Mouse (Mus musculus): ENCODE data around the gene Myl6. TPM values are rescaled to one million over a fixed set of nuclear protein-coding genes. Genes with fewer than 3 reads are reported as not detected.
A peak's percentile ranks its signal among the peaks of the same experiment; 100 is the strongest.
"Not testable (repeated sequence)": the region's sequence is repeated elsewhere in the genome, so short reads cannot be mapped to it uniquely, and the experiment has no call there.

The Myl6 gene
- total RNA-seq, 1 experiment from 2014 or later = 1,334 TPM

DNA sequence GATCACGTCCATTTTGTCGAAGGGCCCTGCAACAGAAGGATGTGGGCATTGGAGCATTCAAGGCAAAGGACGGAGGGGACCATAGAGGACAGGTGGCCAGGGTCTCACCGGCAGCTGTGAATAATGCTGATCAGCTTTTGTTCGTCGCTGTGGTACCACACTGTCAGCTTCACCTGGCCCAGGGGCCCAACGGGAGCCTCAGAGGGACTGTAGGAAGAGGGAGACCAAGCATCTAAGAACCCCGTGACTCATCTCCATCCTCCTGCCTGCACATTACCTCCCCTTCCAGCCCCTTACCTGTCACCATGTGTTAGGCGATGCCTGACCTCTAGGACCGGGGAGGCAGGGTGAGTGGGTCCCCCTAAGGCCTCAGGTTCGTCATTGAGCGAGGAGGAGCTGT, 17.8 kb upstream of the Myl6 start:
- ATAC-seq (ENCODE audit: extremely low read depth, insufficient number of reproducible peaks, low FRiP score, poor library complexity, severe bottlenecking) = no peak

DNA sequence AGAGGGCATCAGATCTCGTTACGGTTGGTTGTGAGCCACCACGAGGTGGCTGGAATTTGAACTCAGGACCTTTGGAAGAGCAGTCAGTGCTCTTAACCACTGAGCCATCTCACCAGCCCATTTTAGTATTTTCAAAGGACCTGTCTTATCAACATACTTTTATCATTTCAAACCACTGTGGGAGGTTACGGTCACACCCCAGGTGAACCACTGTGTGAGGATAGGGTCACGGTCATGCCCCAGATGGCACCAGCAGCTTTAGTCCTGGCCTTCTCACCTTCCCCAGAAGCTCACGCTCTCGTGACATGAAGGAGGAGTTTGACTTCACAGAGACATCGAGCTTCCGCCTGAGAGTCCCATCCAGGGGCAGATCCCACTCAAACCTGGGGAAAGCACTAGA, 17.2 kb upstream of the Myl6 start:
- ATAC-seq (ENCODE audit: extremely low read depth, insufficient number of reproducible peaks, low FRiP score, poor library complexity, severe bottlenecking) = no peak

DNA sequence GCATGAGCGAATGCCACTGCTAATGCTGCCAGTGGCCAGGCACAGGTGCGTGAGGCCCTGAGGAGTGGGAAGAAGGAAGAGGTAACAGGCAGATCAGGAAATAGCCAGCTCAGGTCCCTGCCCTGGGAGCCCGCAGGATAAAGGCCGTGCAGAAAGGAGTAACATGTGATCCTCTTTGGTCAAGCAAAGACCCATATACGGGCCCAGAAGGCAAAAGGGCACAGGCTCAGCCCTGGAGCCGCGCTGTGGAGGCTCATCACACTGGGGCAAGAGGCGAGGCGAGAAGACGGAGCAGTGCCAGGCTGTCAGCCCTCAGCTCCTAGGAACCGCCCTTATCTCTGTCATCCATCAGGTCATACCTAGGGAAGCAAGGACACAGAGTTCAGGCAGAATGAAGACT, 16.4 kb upstream of the Myl6 start:
- ATAC-seq (ENCODE audit: extremely low read depth, insufficient number of reproducible peaks, low FRiP score, poor library complexity, severe bottlenecking) = no peak

DNA sequence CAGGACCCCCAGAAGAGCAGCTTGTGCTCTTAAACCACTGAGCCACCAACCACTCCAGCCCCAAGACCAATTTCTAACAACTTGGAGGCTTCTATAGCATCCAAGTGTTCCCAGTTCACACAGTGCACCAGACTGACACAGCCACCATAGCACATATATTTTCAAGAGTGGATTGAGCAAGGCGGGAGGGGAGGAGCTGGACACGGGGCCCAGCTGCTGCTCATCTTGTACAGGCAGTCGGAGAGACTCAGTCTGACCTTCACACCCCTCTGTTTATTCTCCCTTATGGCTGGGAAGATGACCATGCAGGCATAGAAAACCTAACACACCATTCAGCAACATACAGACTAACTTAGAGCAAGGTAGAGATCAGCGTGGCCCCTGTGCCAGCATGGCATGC, 15.9 kb upstream of the Myl6 start:
- no peak for ATAC-seq (ENCODE audit: extremely low read depth, insufficient number of reproducible peaks, low FRiP score, poor library complexity, severe bottlenecking)

DNA sequence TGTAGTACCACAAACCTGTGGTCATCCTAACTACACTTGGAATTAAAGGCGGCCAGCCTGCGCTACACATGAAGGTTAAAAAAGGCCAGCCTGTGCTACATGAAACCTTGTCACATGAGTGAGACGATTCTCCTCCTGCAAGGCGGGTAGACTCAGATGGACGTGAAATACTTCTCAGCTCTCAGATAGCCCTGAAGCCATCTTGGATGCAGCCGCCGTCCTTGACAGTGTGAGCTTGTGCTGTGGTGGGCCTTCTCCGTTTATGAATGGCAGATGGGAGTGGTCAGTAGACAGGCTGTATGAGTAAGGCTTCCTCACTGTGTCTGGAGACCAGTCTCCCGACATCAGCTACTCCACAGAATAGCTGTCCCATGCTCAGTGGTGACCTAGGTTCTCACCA, 15.3 kb upstream of the Myl6 start:
- no peak for ATAC-seq (ENCODE audit: extremely low read depth, insufficient number of reproducible peaks, low FRiP score, poor library complexity, severe bottlenecking)

DNA sequence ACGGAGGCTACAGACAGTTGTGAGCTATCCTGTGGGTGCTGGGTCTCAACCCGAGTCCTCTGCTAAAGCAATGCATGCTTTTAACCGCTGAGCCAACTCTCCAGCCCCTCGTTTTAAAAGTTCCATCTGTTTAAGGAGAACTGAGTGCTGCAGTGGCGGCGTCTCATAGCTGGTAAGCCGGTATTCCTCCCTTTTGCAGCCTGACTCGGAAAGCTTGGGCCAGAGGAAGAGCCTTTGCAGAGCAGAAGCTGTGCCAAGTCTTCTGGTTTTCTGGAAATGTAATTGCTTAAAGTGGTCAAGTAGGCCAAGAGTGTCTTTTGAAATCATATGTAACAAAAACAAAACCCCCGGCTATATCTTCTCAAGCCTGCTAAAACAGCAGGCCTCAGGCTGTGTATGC, 14.3 kb upstream of the Myl6 start:
- no peak for ATAC-seq (ENCODE audit: extremely low read depth, insufficient number of reproducible peaks, low FRiP score, poor library complexity, severe bottlenecking)

DNA sequence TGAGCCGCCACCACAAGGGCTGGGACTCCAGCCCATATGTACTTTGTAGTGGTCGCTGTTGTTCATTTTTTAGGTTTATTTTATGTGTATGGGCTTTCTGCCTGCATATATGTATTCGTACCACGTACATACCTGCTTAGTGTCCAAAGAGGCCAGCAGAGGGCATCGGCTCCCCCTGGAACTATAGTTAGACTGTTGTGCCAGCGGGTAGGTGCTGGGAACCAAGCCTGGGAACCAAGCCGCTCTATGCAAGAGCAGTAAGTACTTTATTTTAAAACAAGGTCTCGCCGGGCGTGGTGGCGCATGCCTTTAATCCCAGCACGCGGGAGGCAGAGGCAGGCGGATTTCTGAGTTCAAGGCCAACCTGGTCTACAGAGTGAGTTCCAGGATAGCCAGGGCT, 12.0 kb upstream of the Myl6 start:
- ATAC-seq (ENCODE audit: extremely low read depth, insufficient number of reproducible peaks, low FRiP score, poor library complexity, severe bottlenecking) = no peak

DNA sequence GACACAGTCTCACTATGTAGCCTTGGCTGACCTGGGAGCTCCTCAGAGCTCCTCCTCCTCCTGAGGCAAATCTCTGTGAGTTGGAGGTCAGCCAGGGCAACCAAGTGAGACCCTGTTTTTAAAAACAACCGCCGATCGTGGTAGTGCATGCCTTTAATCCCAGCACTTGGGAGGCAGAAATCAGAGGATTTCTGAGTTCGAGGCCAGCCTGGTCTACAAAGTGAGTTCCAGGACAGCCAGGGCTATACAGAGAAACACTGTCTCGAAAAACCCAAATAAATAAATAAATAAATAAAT, 11.4 kb upstream of the Myl6 start:
- not testable (repeated sequence) for ATAC-seq (ENCODE audit: extremely low read depth, insufficient number of reproducible peaks, low FRiP score, poor library complexity, severe bottlenecking)

DNA sequence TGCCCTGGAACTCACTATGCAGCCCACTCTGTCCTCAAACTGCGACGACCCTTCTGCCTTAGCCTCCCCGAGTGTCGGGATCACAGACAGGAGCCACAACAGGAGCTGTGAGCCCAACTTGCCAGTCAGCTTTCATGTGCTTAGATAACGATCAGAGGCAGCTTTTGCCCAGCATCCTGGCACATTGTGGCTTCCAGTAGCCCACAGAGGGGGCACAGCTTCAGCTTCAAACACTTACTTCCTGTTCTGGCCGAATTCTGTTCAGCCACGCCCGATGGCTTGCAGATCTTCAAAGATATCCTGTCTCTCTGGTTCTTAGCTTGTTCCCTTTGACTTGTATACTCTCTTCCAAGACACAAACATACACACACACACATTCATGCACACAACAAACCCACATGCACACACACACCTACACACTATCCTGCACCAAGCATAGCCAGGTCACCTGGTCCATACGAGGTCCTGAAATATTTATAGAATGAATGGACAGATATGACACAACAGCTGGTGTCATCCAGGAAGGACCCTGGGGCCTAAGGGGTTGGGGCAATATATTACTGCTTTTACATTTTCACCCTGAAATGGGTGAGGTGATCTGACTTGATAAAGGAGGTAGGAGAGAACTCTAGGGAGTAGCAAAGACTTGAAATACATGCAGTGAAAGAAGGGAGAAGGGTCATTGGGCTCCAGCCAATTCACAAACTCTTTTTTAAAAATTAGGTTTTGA, 10.9 kb upstream of the Myl6 start:
- ATAC-seq (ENCODE audit: extremely low read depth, insufficient number of reproducible peaks, low FRiP score, poor library complexity, severe bottlenecking) = peak; percentile 64; the same call in 1 of the 2 replicates

DNA sequence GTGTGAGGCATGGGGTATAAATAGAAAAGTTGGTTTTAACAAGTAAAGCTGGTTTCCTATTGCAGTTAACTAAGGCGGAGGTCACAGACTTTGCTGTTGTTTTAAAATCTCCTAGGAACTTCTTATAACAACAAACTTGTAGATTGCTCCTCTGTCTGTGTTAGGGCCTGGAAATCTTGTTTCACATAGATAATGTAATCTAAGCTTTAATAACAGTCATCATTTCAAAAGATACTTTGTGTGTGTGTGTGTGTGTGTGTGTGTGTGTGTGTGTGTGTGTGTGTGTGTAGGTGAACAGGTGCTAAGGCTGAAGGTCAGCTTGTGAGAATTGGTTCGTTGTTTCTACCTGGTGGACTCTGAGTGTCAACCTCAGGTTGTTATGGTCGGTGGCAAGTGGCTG, 10.1 kb upstream of the Myl6 start:
- no peak for ATAC-seq (ENCODE audit: extremely low read depth, insufficient number of reproducible peaks, low FRiP score, poor library complexity, severe bottlenecking)

DNA sequence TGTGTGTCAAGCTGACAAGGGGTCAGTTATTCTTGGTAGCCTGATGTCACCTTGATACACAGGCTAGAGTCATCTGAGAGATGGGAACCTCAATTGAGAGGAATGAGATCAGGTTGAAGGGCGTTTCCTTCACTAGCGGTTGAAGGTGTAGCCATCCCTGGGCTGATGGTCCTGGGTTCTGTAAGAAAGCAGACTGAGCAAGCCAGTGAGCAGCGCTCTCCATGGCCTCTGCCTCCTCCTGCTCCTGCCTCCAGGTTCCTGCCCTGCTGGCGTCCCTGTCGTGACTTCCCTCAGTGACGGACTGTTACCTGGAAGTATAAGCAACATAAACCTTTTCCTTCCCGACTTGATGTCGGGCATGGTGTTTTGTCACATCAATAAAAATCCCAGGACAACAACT, 9.6 kb upstream of the Myl6 start:
- ATAC-seq (ENCODE audit: extremely low read depth, insufficient number of reproducible peaks, low FRiP score, poor library complexity, severe bottlenecking) = no peak

DNA sequence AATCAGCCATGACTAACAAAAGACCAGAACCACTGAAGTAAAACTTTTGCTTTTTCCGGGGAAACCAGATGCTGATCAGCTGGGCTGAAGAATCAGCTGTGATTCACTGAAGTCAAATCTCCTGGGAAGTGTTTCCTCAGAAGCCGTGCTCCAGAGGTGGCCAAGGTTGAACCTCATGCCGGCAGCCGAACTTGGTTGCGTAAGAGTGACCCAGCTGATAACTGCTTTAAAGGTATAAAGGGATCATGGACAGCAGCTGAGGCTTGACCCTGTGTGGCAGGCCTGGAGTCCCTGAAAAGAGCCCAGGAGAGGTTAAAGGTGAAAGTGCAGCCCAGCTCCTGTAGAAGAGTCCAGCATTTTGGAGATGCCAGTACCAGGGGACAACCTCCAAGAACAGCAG, 8.4 kb upstream of the Myl6 start:
- no peak for ATAC-seq (ENCODE audit: extremely low read depth, insufficient number of reproducible peaks, low FRiP score, poor library complexity, severe bottlenecking)

DNA sequence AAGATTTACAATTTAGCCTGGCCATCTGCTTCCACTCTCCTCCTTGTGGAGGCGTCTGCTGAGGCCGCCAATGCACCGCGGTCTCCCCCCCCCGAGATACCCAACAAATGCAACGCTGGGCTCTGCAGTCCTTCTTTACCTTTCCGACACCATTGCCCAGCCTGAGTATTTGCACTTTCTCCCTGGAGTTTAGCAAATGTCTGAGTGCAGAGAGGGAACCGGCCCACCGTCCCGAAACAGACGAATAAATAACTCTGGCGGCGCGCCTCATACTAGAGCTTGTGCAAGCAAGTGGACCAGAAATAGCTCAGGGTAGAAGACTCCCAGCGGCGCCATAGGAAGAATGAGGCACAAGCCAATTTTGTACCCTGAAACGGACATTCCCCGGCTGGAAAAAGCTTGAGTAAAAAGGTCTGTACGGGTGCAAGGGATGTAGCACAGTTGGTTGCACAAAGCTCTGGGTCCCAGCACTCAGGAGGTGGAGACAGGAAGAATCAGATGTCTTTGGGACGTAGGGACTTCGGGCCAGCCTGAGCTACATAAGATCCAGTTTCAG, 5.2 kb upstream of the Myl6 start:
- ATAC-seq (ENCODE audit: extremely low read depth, insufficient number of reproducible peaks, low FRiP score, poor library complexity, severe bottlenecking) = no peak

DNA sequence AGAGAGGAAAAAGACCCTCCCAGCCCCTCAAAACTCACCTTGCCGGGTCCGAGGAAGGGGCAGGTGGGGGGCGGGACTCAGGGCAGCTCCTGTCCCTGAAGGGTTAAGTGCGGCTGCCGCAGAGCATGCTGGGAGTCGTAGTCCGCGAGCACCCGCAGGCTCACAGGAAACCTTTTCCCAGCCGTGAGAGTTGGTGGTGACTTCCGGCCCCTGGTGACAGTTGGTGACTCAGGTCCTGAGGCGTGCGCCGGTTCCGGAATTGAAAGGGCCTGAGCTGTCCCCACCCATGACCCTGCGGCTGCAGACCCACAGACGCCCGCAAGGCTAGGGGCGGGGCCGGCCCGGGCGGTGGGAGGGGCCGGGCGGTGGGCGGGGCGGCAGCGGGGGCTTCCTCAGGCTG, 4.6 kb upstream of the Myl6 start, which contains the start of gene Myl6b:
Gene Myl6b, minus strand, starts transcription at position 96 of the 400 bp plus-strand sequence.
- peak; percentile 87 for ATAC-seq (ENCODE audit: extremely low read depth, insufficient number of reproducible peaks, low FRiP score, poor library complexity, severe bottlenecking)

DNA sequence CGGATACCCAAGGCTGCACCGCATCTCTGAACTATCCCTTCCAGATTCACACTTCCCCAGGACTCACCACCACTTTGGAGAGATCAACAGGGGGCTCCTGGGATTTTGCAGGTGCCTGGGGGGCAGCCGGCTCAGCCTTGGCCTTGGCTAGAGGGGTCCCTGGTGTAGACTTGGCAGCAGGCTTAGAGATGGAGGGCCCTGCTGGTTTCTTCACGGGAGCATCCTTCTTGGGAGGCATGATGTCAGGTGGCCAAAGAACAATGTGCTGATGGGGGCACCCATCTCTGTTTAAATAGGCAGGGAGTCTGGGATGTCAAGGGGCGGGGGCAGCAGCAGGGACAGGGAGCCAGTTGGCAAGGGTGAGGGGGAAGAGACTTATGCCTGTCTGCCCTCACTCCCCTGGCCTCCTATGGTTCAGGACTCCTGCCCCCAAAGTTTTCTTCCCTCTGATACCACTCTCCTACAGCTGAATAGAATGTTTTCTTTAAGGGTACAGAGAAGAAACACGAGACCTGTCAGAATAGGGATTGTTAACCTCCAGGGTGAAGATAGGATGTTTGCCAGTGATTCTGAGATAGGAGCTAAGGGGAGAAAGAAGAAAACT, 3.3 kb upstream of the Myl6 start:
- no peak for ATAC-seq (ENCODE audit: extremely low read depth, insufficient number of reproducible peaks, low FRiP score, poor library complexity, severe bottlenecking)

DNA sequence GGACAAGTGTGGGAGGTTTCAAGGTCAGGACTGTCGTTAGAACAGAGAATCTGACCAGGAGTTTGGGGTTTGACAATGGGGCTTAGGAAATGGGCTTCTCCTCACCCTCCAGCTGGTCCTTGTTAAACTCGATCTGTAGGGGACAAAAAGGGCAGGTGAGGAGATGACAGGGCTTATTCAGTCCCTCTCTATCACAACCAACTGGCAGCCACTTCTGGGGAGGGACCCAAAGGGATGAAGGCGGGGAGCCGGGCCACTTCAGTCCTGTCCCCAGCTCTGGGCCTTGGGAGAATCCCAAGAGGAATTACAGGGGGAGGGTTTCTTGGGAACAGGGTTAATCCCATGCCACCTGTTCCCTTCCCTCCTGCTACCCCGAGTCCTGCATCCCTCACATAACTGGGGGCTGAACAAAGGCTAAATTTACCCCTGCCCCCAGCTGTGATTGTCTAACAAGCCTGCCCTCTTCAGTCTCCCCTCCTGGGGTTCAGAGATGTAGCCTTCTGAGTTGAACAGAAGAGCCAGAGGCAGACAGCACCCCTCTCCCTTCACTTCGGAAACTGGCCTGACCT, 2.6 kb upstream of the Myl6 start:
- ATAC-seq (ENCODE audit: extremely low read depth, insufficient number of reproducible peaks, low FRiP score, poor library complexity, severe bottlenecking) = no peak

DNA sequence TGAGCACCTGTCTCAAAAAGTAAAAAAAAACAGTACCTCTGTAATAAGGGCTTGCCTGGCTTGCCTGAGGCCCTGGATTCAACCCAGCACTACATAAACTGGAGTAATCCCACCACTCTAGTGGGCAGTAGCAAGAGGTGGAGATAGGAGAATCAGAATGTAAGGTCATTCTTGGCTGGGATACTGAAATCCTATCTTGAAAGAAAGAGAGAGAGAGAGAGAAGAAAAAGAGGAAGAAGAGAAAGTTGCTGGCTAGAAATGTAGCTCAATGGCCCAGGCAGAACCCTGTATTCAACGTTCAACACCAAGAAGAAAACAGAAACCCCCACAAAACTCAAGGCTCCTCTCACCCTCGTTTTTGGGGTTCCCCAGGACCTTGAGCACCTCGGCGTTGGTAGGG, 2.0 kb upstream of the Myl6 start:
- ATAC-seq (ENCODE audit: extremely low read depth, insufficient number of reproducible peaks, low FRiP score, poor library complexity, severe bottlenecking) = no peak

DNA sequence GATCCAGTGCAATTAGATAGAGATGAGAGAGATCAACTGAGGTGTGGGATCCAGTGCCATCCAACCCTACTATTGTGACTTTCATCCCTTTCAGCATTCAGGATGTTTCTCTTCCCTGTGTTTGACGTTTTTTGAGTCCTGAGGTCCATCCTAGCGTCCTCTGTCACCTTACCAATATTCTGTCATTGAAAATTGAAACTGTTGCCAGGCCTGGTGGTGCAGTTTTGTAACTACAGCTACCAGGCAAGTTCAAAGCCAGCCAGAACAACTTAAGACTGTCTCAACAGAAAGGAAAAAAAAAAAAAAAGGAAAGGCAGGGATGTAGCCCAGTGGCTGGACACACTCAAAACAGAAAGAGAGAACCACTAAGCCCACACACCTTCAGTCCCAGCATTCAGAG, 1.3 kb upstream of the Myl6 start:
- ATAC-seq (ENCODE audit: extremely low read depth, insufficient number of reproducible peaks, low FRiP score, poor library complexity, severe bottlenecking) = no peak

DNA sequence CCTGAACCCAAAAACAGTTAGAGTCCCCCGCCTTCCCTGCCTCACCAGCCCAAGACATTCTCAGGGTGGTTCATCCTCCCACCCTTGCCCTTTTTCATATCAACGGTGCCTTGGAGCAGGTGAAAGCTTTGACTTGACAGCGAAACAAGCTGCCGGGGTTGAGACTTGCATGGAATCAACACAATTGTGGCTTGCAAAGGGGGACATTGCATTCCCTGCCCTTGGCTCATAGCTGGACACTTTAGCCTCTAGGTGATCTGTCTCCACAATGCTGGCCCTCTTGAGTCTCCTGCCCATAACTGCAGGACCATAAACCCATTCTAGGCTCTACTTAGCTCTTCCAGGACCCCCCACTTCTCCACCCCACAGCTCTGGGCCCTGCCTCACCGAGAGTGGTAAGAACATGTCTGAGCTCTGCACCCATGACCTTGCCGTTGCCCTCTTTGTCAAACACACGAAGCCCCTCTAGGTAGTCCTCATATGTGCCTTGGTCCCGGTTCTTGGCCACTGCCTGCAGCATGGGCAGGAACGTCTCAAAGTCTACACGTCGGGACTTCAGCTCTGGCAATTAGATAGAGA, 811 bp upstream of the Myl6 start:
- no peak for ATAC-seq (ENCODE audit: extremely low read depth, insufficient number of reproducible peaks, low FRiP score, poor library complexity, severe bottlenecking)

DNA sequence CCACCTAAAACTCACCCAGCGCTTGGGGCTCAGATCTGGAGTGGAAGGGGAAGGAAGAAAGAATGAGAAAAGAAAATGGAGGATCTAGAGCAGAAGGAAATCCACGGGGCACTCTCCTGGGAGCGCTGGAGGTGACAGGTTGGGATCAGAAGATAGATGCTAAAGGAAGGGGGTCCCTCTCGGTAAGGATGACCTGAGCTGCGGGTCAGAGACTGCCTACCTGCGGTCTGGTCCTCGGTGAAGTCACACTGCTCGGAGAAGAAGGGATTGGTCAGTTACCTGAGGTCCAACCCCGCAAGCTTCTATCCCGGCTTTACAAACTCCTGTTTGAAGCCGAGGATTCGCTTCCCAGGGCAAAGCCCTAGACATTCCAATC, 638 bp downstream of the Myl6 start:
- no peak for ATAC-seq (ENCODE audit: extremely low read depth, insufficient number of reproducible peaks, low FRiP score, poor library complexity, severe bottlenecking)

Data from neutrophil, adult 5-6 weeks (primary cell).